Mouse (Mus musculus): ENCODE measurements around the gene Hmgcll1.

The Hmgcll1 gene

GRCm38 (mm10) chr9:76014631-76015531, at the start of gene Hmgcll1:
TSS of gene Hmgcll1 (plus strand) at chr9:76014855.
- DNase-seq (ENCODE audit: extremely low spot score, low spot score): peak; percentile 67

- DNase-seq (ENCODE audit: extremely low spot score, low spot score): no peak
These were observed 34.6 kb upstream of the Hmgcll1 start for GRCm38 (mm10) chr9:75980097-75980496.

- no peak for DNase-seq (ENCODE audit: extremely low spot score, low spot score)
These were observed 33.5 kb upstream of the Hmgcll1 start for GRCm38 (mm10) chr9:75981139-75981538.

- no peak for DNase-seq (ENCODE audit: extremely low spot score, low spot score)
These were observed 25.2 kb upstream of the Hmgcll1 start for GRCm38 (mm10) chr9:75989491-75989890.

- no peak for DNase-seq (ENCODE audit: extremely low spot score, low spot score)
These were observed 15.8 kb upstream of the Hmgcll1 start for GRCm38 (mm10) chr9:75998791-75999350.

GRCm38 (mm10) chr9:76000876-76001858, 13.5 kb upstream of the Hmgcll1 start:
- DNase-seq (ENCODE audit: extremely low spot score, low spot score): no peak

- DNase-seq (ENCODE audit: extremely low spot score, low spot score): no peak
These were observed 11.6 kb upstream of the Hmgcll1 start for GRCm38 (mm10) chr9:76003066-76003465.

- no peak for DNase-seq (ENCODE audit: extremely low spot score, low spot score)
These were observed 11.0 kb upstream of the Hmgcll1 start for GRCm38 (mm10) chr9:76003637-76004036.

GRCm38 (mm10) chr9:76007342-76007970, 7.2 kb upstream of the Hmgcll1 start:
- peak; percentile 31 for DNase-seq (ENCODE audit: extremely low spot score, low spot score)

- no peak for DNase-seq (ENCODE audit: extremely low spot score, low spot score)
These were observed 866 bp upstream of the Hmgcll1 start for GRCm38 (mm10) chr9:76013789-76014188.

GRCm38 (mm10) chr9:76015971-76016370, 1.3 kb downstream of the Hmgcll1 start:
- DNase-seq (ENCODE audit: extremely low spot score, low spot score): no peak

- DNase-seq (ENCODE audit: extremely low spot score, low spot score): no peak
These were observed 1.9 kb downstream of the Hmgcll1 start for GRCm38 (mm10) chr9:76016506-76016905.

GRCm38 (mm10) chr9:76023551-76023973, 8.9 kb downstream of the Hmgcll1 start:
- DNase-seq (ENCODE audit: extremely low spot score, low spot score): no peak

GRCm38 (mm10) chr9:76024277-76025246, 9.9 kb downstream of the Hmgcll1 start:
- no peak for DNase-seq (ENCODE audit: extremely low spot score, low spot score)

GRCm38 (mm10) chr9:76029471-76030199, 15.0 kb downstream of the Hmgcll1 start:
- no peak for DNase-seq (ENCODE audit: extremely low spot score, low spot score)

- no peak for DNase-seq (ENCODE audit: extremely low spot score, low spot score)
These were observed 20.4 kb downstream of the Hmgcll1 start for GRCm38 (mm10) chr9:76035058-76035457.

GRCm38 (mm10) chr9:76038327-76039103, 23.9 kb downstream of the Hmgcll1 start:
- DNase-seq (ENCODE audit: extremely low spot score, low spot score): no peak

GRCm38 (mm10) chr9:76039711-76040110, 25.1 kb downstream of the Hmgcll1 start:
- no peak for DNase-seq (ENCODE audit: extremely low spot score, low spot score)

All from neural tube, embryonic 10.5 days (tissue).